Mouse (Mus musculus) CH12.LX (cell line): ENCODE data around the gene Rhobtb1. TPM values are rescaled to one million over a fixed set of nuclear protein-coding genes. Genes with fewer than 3 reads are reported as not detected.

Source experiments
- DNase-seq: peaks from one replicate; pipeline ENCODE4 v3.0.0-alpha.2; 2013; ENCODE audit errors: extremely low read depth
- H3K27ac ChIP-seq: 2 replicates; pipeline ENCODE4 v1.5.1; 2012; ENCODE audit warnings: low read depth, mild to moderate bottlenecking, control low read depth, moderate library complexity; ENCODE audit not compliant: insufficient read depth
- H3K27me3 ChIP-seq: replicated peaks from 2 replicates; pipeline ENCODE3; 2012; ENCODE audit warnings: inconsistent platforms
- H3K36me3 ChIP-seq, 2 experiments: replicated peaks in 1 of 2; 2 replicates each; pipeline versions ENCODE3 to v1.6.1; 2012; ENCODE audit warnings: inconsistent platforms in 1 of 2, low read length in 1 of 2, mild to moderate bottlenecking in 1 of 2, mixed read lengths in 1 of 2, moderate library complexity in 1 of 2; ENCODE audit not compliant: control insufficient read depth in 1 of 2, insufficient read depth in 1 of 2
- H3K4me1 ChIP-seq, 2 experiments: 2 replicates each; pipeline ENCODE4 v1.6.1; 2012; ENCODE audit warnings: inconsistent platforms in 1 of 2, moderate library complexity in 1 of 2; ENCODE audit not compliant: insufficient read depth in 2 of 2, control insufficient read depth in 1 of 2
- H3K4me2 ChIP-seq: 2 replicates; pipeline ENCODE4 v1.6.1; 2012; ENCODE audit warnings: low read depth, mild to moderate bottlenecking, control low read depth; ENCODE audit not compliant: poor library complexity, insufficient read depth, severe bottlenecking
- H3K4me3 ChIP-seq, 3 experiments: fragments of 150-350 bp in 1 of 3; sonication (generic) in 1 of 3; replicated peaks in 1 of 3; 2 replicates each; pipeline versions ENCODE3 to v1.5.1; 2011 to 2012; ENCODE audit warnings: low read depth in 2 of 3, low read length in 2 of 3, mild to moderate bottlenecking in 2 of 3, moderate library complexity in 2 of 3, control low read depth in 1 of 3, improper control_type of control experiment in 1 of 3, inconsistent platforms in 1 of 3, mixed read lengths in 1 of 3; ENCODE audit not compliant: poor library complexity in 1 of 3
- H3K79me2 ChIP-seq: replicated peaks from 2 replicates; pipeline ENCODE4 v1.6.1; 2012; ENCODE audit warnings: mild to moderate bottlenecking, moderate library complexity; ENCODE audit not compliant: control insufficient read depth, poor library complexity, insufficient read depth, severe bottlenecking; ENCODE audit errors: extremely low read depth
- H3K9ac ChIP-seq: 2 replicates; pipeline ENCODE4 v1.6.1; 2012; ENCODE audit warnings: low read depth, mild to moderate bottlenecking, control low read depth, moderate library complexity; ENCODE audit not compliant: insufficient read depth
- H3K9me3 ChIP-seq: replicated peaks from 2 replicates; pipeline ENCODE3; 2012; ENCODE audit warnings: low read length, inconsistent platforms, mixed read lengths
- BHLHE40 ChIP-seq: IDR thresholded peaks from 2 replicates; pipeline ENCODE4 v1.6.1; 2011; ENCODE audit warnings: mild to moderate bottlenecking, low read depth, low read length, improper control_type of control experiment
- CHD1 ChIP-seq: IDR thresholded peaks from 2 replicates; pipeline ENCODE4 v1.6.1; 2012; ENCODE audit warnings: low read depth, low read length, improper control_type of control experiment, inconsistent platforms
- E2F4 ChIP-seq: IDR thresholded peaks from 2 replicates; pipeline ENCODE4 v1.6.1; 2011; ENCODE audit warnings: low read depth, low read length, improper control_type of control experiment; ENCODE audit not compliant: insufficient replicate concordance
- ELF1 ChIP-seq: IDR thresholded peaks from 2 replicates; pipeline ENCODE4 v1.6.1; 2014; ENCODE audit warnings: low read depth, mild to moderate bottlenecking, inconsistent platforms, low read length, improper control_type of control experiment
- EP300 ChIP-seq: IDR thresholded peaks from 2 replicates; pipeline ENCODE4 v1.6.1; 2011; ENCODE audit warnings: low read length, improper control_type of control experiment
- GABPA ChIP-seq: IDR thresholded peaks from 2 replicates; pipeline ENCODE4 v1.6.1; 2012; ENCODE audit warnings: low read depth, low read length, improper control_type of control experiment, inconsistent platforms; ENCODE audit not compliant: insufficient replicate concordance
- HCFC1 ChIP-seq: IDR thresholded peaks from 2 replicates; pipeline ENCODE4 v1.6.1; 2012; ENCODE audit warnings: low read depth, mild to moderate bottlenecking, inconsistent platforms, low read length, improper control_type of control experiment
- IRF4 ChIP-seq: IDR thresholded peaks from 2 replicates; pipeline ENCODE4 v1.6.1; 2014; ENCODE audit warnings: low read depth, mild to moderate bottlenecking, inconsistent platforms, low read length, improper control_type of control experiment
- JUN ChIP-seq: IDR thresholded peaks from 2 replicates; pipeline ENCODE4 v1.6.1; 2011; ENCODE audit warnings: low read depth, mild to moderate bottlenecking, low read length, improper control_type of control experiment, moderate library complexity; ENCODE audit not compliant: insufficient read depth
- JUND ChIP-seq: conservative IDR thresholded peaks from 2 replicates; pipeline ENCODE4 v1.6.1; 2011; ENCODE audit warnings: low read depth, low read length, improper control_type of control experiment
- KAT2A ChIP-seq: IDR thresholded peaks from 2 replicates; pipeline ENCODE4 v1.6.1; 2012; ENCODE audit warnings: low read length, improper control_type of control experiment, inconsistent platforms; ENCODE audit not compliant: insufficient replicate concordance
- MAFK ChIP-seq: IDR thresholded peaks from 2 replicates; pipeline ENCODE4 v1.6.1; 2011; ENCODE audit warnings: low read length, improper control_type of control experiment; ENCODE audit not compliant: insufficient replicate concordance
- MAZ ChIP-seq: IDR thresholded peaks from 2 replicates; pipeline ENCODE4 v1.6.1; 2012; ENCODE audit warnings: low read depth, mild to moderate bottlenecking, inconsistent platforms, low read length, improper control_type of control experiment, moderate library complexity
- MXI1 ChIP-seq: IDR thresholded peaks from 2 replicates; pipeline ENCODE4 v1.6.1; 2011; ENCODE audit warnings: mild to moderate bottlenecking, low read depth, low read length, improper control_type of control experiment
- MYC ChIP-seq: IDR thresholded peaks from 2 replicates; pipeline ENCODE4 v1.6.1; 2011; ENCODE audit warnings: low read depth, mild to moderate bottlenecking, improper control_type of control experiment, low read length
- NRF1 ChIP-seq: IDR thresholded peaks from 2 replicates; pipeline ENCODE4 v1.6.1; 2014; ENCODE audit warnings: low read depth, mild to moderate bottlenecking, inconsistent platforms, low read length, improper control_type of control experiment, moderate library complexity
- SMC3 ChIP-seq: IDR thresholded peaks from 2 replicates; pipeline ENCODE4 v1.6.1; 2011; ENCODE audit warnings: low read depth, low read length, improper control_type of control experiment
- TBP ChIP-seq: conservative IDR thresholded peaks from 2 replicates; pipeline ENCODE4 v1.6.1; 2011; ENCODE audit warnings: low read depth, low read length, improper control_type of control experiment
- UBTF ChIP-seq: IDR thresholded peaks from 2 replicates; pipeline ENCODE4 v1.6.1; 2012; ENCODE audit warnings: low read depth, mild to moderate bottlenecking, inconsistent platforms, low read length, improper control_type of control experiment, moderate library complexity
- USF1 ChIP-seq: IDR thresholded peaks from 2 replicates; pipeline ENCODE4 v1.6.1; 2014; ENCODE audit warnings: low read depth, mild to moderate bottlenecking, inconsistent platforms, low read length, improper control_type of control experiment
- USF2 ChIP-seq: conservative IDR thresholded peaks from 2 replicates; pipeline ENCODE4 v1.6.1; 2011; ENCODE audit warnings: low read depth, low read length, improper control_type of control experiment
- ZC3H11A ChIP-seq: IDR thresholded peaks from 2 replicates; pipeline ENCODE4 v1.6.1; 2012; ENCODE audit warnings: low read depth, mild to moderate bottlenecking, inconsistent platforms, low read length, improper control_type of control experiment
- ZKSCAN1 ChIP-seq: IDR thresholded peaks from 2 replicates; pipeline ENCODE4 v1.6.1; 2012; ENCODE audit warnings: low read depth, inconsistent platforms, low read length, improper control_type of control experiment, borderline replicate concordance
- ZMIZ1 ChIP-seq: IDR thresholded peaks from 2 replicates; pipeline ENCODE4 v1.6.1; 2012; ENCODE audit warnings: low read depth, mild to moderate bottlenecking, inconsistent platforms, low read length, improper control_type of control experiment
- ZNF384 ChIP-seq: IDR thresholded peaks from 2 replicates; pipeline ENCODE4 v1.6.1; 2012; ENCODE audit warnings: low read depth, low read length, improper control_type of control experiment, inconsistent platforms
- dilution Hi-C: fragments of 300-500 bp; cut with MboI; formaldehyde crosslinking; loops from 2 replicates; pipeline ENCODE4 v1.14.3; 2020; ENCODE audit warnings: low sequenced_read_pairs; ENCODE audit not compliant: extremely low pct_unique_long_range_greater_than_20kb, extremely low pct_ligation_motif_present
- in situ Hi-C: fragments of 300-500 bp; cut with MboI; formaldehyde crosslinking; loops from 3 replicates; pipeline ENCODE4 v1.14.3; 2019; ENCODE audit warnings: low sequenced_read_pairs, low pct_ligation_motif_present, low pct_unique_long_range_greater_than_20kb, mixed read lengths
- polyA plus RNA-seq: library from polyadenylated mRNA; unstranded; fragments of >175 nt; gene quantifications from 2 replicates; pipeline ENCODE4 v1.2.1, GENCODE M21; 2012; ENCODE audit warnings: low read depth; ENCODE audit not compliant: insufficient read length
- total RNA-seq, 2 experiments: library from RNA; depleted of rRNA; stranded (reverse); fragments of 300-350 nt in 1 of 2; fragments of >200 nt in 1 of 2; gene quantifications; 2 replicates each; pipeline ENCODE4 v1.2.3; 2012 to 2014

Rhobtb1 gene
- total and polyA plus RNA-seq, 3 experiments = 3.1 to 12.2 (median 3.4) TPM

DNA sequence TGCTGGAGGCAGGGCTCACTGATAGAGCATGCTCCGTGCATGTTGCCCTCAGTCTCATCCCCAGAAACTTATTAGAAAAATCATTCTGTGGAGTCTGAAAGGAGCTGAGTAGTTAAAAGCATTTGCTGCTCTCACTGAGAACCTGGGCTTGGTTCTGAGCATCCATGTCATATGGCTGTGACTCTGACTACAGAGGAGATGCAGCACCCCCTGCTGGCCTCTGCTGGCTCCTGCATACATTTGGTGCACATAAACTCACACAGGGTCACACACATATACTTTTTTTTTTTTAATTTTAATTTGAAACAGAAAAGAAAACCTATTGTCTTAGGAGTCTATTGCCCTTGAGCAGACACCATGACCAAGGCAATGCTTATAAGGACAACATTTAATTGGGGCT is 28.1 kb downstream of the Rhobtb1 start:
- no peak overlapping the region for H3K27ac ChIP-seq
- no peaks in the 10 kb centered on the region for H3K27me3 ChIP-seq
- H3K4me2 ChIP-seq = no peak overlapping the region
- H3K9ac ChIP-seq = no peak overlapping the region
- H3K4me1 ChIP-seq = no peaks in the 10 kb centered on the region
- no peak for TF ChIP-seq JUN
- TF ChIP-seq MAFK = no peak
- TF ChIP-seq HCFC1 = no peak
- TF ChIP-seq MAZ = no peak
- no peak for TF ChIP-seq MXI1
- TF ChIP-seq ZC3H11A = no peak
- TF ChIP-seq NRF1 = no peak
- TF ChIP-seq ZKSCAN1 = no peak
- no peak for TF ChIP-seq SMC3
- TF ChIP-seq ELF1 = no peak
- TF ChIP-seq KAT2A = no peak
- TF ChIP-seq CHD1 = no peak
- no peak for TF ChIP-seq GABPA
- TF ChIP-seq EP300 = no peak
- TF ChIP-seq BHLHE40 = no peak
- no peaks in the 10 kb centered on the region for H3K79me2 ChIP-seq
- no peak for DNase-seq
- peaks cover 5% of the 10 kb centered on the region for H3K9me3 ChIP-seq
- in situ Hi-C loops = no loop called here
- H3K36me3 ChIP-seq = no peaks in the 10 kb centered on the region
- dilution Hi-C loops = no loop called here
- H3K4me3 ChIP-seq = no peak overlapping the region

DNA sequence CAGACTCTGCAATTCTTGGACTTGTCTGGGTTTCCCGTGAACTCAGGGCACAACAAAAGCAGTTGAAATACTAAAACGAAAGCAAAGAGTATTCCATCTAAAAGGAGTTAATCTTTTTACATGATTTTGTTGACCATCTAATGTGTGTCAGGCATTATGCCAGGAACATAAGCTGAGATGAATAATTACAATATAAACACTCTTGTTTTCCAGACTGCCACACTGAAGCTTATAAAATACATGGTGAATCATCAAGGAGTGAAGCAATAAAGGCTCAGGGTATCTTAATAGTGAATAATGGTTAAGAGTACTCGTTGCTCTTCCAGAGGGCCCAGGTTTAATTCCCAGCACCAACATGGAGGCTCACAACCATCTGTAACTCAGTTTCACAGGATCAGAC is 29.8 kb downstream of the Rhobtb1 start:
- dilution Hi-C loops (no loop called here), in situ Hi-C loops (no loop called here)
- peaks cover 0 to 4% of the 10 kb centered on the region in 2 experiments; a peak in 2 of 4 replicates for H3K4me1 ChIP-seq
- no peak overlapping the region for H3K4me2 ChIP-seq
- no peak overlapping the region for H3K4me3 ChIP-seq
- no peak for DNase-seq
- H3K36me3 ChIP-seq = no peaks in the 10 kb centered on the region
- H3K79me2 ChIP-seq = no peaks in the 10 kb centered on the region
- H3K9me3 ChIP-seq = peaks cover 11% of the 10 kb centered on the region
- H3K9ac ChIP-seq = no peak overlapping the region
- no peaks in the 10 kb centered on the region for H3K27me3 ChIP-seq
- TF ChIP-seq TBP = no peak
- no peak for TF ChIP-seq EP300
- TF ChIP-seq USF1 = no peak
- TF ChIP-seq ZKSCAN1 = no peak
- TF ChIP-seq UBTF = no peak
- TF ChIP-seq JUND = no peak
- no peak for TF ChIP-seq ZMIZ1
- TF ChIP-seq IRF4 = no peak
- TF ChIP-seq MYC = no peak
- TF ChIP-seq GABPA = no peak
- TF ChIP-seq USF2 = no peak
- TF ChIP-seq E2F4 = no peak
- no peak for TF ChIP-seq ZNF384
- H3K27ac ChIP-seq = no peak overlapping the region
